Mouse (Mus musculus) limb, embryonic 11.5 days (tissue): ENCODE data around the gene Defb7. TPM values are rescaled to one million over a fixed set of nuclear protein-coding genes. Genes with fewer than 3 reads are reported as not detected.

Experiments used
- ATAC-seq: fragments of 200-750 bp; cut with Nextera tagmentation; 2 replicates; pipeline ENCODE4 v1.8.0; 2017; ENCODE audit warnings: low read depth; ENCODE audit not compliant: insufficient number of reproducible peaks, low FRiP score, low TSS enrichment
- DNase-seq: peaks from one replicate; pipeline ENCODE4 v3.0.0-alpha.2; 2015; ENCODE audit warnings: low spot score
- H3K27ac ChIP-seq: fragments of 300-500 bp; sonication (generic); replicated peaks from 2 replicates; pipeline ENCODE4 v1.5.1; 2014; ENCODE audit warnings: low read depth, mild to moderate bottlenecking, low read length
- H3K27me3 ChIP-seq: fragments of 300-500 bp; sonication (generic); 2 replicates; pipeline ENCODE4 v1.6.1; 2014; ENCODE audit warnings: mild to moderate bottlenecking, low read length, mixed read lengths; ENCODE audit not compliant: control insufficient read depth, insufficient read depth
- H3K36me3 ChIP-seq: fragments of 300-500 bp; sonication (generic); 2 replicates; pipeline ENCODE4 v1.6.1; 2014; ENCODE audit warnings: mild to moderate bottlenecking, low read length, moderate library complexity, mixed read lengths; ENCODE audit not compliant: control insufficient read depth, insufficient read depth
- H3K4me1 ChIP-seq: fragments of 300-500 bp; sonication (generic); 2 replicates; pipeline ENCODE4 v1.6.1; 2014; ENCODE audit warnings: low read length, mixed read lengths; ENCODE audit not compliant: control insufficient read depth, insufficient read depth
- H3K4me2 ChIP-seq: fragments of 300-500 bp; sonication (generic); 2 replicates; pipeline ENCODE4 v1.6.1; 2014; ENCODE audit warnings: low read depth, mild to moderate bottlenecking, moderate library complexity; ENCODE audit not compliant: severe bottlenecking
- H3K4me3 ChIP-seq: fragments of 300-500 bp; sonication (generic); 2 replicates; pipeline ENCODE4 v1.5.1; 2014; ENCODE audit warnings: low read depth, low read length
- H3K9ac ChIP-seq: fragments of 300-500 bp; sonication (generic); 2 replicates; pipeline ENCODE4 v1.6.1; 2014; ENCODE audit warnings: mild to moderate bottlenecking, low read length
- H3K9me3 ChIP-seq: fragments of 300-500 bp; sonication (generic); 2 replicates; pipeline ENCODE4 v1.6.1; 2016; ENCODE audit warnings: low read length; ENCODE audit not compliant: control insufficient read depth
- WGBS: fragments of 180-500 bp; shearing (Covaris S2); extraction: QIAGEN DNeasy Blood & Tissue Kit; methylation state at CpG from one replicate; pipeline ENCODE4 v1.1.7; 2014; 5-methylcytosine and 5-hydroxymethylcytosine counted together
- polyA plus RNA-seq: library from polyadenylated mRNA; unstranded; fragments of >200 nt; fragmentation: Nextera tagmentation; extraction: Ambion mirVana; gene quantifications from 2 replicates; pipeline ENCODE4 v1.2.1, GENCODE M21; 2014

The Defb7 gene
- not detected in 2 replicates for polyA plus RNA-seq

DNA sequence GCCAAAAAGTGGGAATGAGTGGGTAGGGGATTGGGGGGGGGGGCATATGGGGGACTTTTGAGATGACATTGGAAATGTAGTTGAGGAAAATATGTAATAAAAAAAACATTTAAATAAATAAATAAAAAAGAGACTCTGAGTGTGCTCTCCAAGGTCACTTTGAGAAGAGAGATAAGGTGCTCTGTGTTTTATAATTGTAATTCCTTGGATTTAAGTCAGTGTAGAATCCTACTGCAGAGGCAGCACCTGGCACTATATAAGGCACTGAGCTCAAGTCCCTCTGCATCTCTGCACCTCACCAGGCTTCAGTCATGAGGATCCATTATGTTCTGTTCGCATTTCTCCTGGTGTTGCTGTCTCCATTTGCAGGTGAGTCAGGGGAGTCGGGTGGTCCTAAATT is at the start of gene Defb7:
Gene Defb7, plus strand, starts transcription at position 301 of the 400 bp plus-strand sequence.
- Histone ChIP-seq H3K4me3 (no peak within 1 kb of the TSS), H3K9ac (no peak within 1 kb of the TSS), H3K27me3 (no peaks in the 10 kb centered on the region), H3K9me3 (no peaks in the 10 kb centered on the region), H3K4me1 (no peaks in the 10 kb centered on the region), H3K27ac (no peak within 1 kb of the TSS), H3K4me2 (no peak within 1 kb of the TSS), H3K36me3 (no peaks in the 10 kb centered on the region)
- ATAC-seq (no peak), DNase-seq (no peak)
- 95% methylated on average over 2 of the region's 2 CpGs for WGBS

DNA sequence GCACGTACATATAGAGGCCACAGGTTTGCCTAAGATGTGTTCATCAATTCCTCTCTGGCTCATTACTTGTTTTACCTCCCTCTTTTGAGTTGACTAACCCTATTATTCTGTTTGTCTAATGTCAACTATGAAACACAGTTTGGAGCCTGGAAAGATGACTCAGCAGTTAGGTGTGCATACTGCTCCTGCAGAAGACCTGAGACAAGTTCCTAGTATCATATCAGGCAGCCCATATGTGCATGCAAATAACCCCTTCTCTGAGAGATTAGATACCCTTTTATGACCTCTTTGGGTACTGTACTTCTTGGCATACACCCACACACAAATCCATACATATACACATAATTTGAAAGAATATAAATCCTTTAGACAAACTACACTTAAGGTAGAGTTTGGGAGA is 48.5 kb upstream of the Defb7 start:
- Histone ChIP-seq H3K27me3 (no peaks in the 10 kb centered on the region), H3K36me3 (no peaks in the 10 kb centered on the region), H3K9me3 (no peaks in the 10 kb centered on the region; the same call in 1 of the 2 replicates), H3K4me3 (no peak overlapping the region), H3K27ac (no peak overlapping the region), H3K4me2 (no peak overlapping the region), H3K9ac (no peak overlapping the region), H3K4me1 (no peaks in the 10 kb centered on the region)
- DNase-seq = no peak
- ATAC-seq = no peak
- 75% methylated on average over 1 of the region's 1 CpGs for WGBS

DNA sequence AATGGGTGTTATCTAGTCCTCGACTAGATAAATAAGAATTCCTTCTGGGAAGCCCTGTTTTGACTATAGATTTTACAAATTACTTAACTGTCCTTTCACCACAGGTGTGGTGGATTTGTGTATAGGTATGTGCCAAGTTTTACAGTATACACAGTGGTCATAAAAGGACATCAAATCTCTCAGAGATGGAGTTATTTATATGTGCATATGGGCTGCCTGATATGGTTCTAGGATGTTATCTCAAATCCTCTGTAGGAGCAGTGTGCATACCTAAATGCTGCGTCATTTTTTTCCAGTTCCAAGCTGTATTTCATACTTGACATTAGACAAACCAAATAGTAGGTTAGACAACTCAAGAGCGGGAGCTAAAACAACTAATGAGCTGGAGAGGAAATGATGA is 33.5 kb upstream of the Defb7 start:
- Histone ChIP-seq H3K4me2 (no peak overlapping the region), H3K9me3 (peaks cover 3% of the 10 kb centered on the region; the same call in 1 of the 2 replicates), H3K27ac (no peak overlapping the region), H3K9ac (no peak overlapping the region), H3K4me1 (no peaks in the 10 kb centered on the region), H3K4me3 (no peak overlapping the region), H3K27me3 (no peaks in the 10 kb centered on the region), H3K36me3 (no peaks in the 10 kb centered on the region)
- WGBS = 84% methylated on average over 3 of the region's 3 CpGs
- ATAC-seq = no peak
- no peak for DNase-seq

DNA sequence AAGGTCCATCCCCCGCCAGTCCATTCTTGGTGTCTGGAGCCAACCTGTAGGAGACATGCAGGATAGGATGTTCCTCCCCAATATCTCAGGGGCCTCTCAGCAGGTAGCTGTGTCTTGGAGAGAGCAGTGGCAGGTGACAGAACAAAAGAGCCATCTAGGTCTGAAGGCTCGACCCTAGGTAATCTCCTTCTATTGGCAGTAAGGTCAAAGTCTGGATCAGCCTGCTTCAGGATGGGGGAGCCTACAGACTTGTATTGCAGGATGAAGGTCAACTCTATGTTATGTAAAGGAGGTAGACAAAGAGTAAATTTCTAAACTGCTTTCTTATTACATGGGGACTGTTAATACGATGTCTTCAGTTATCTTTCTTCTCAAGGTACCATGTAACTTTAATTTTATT is 25.9 kb upstream of the Defb7 start:
- ATAC-seq (no peak), DNase-seq (no peak)
- Histone ChIP-seq H3K27ac (no peak overlapping the region), H3K4me3 (no peak overlapping the region), H3K4me1 (no peaks in the 10 kb centered on the region), H3K4me2 (no peak overlapping the region), H3K27me3 (no peaks in the 10 kb centered on the region), H3K36me3 (no peaks in the 10 kb centered on the region), H3K9me3 (peaks cover 3% of the 10 kb centered on the region; the same call in 1 of the 2 replicates), H3K9ac (no peak overlapping the region)
- 87% methylated on average over 3 of the region's 3 CpGs for WGBS

DNA sequence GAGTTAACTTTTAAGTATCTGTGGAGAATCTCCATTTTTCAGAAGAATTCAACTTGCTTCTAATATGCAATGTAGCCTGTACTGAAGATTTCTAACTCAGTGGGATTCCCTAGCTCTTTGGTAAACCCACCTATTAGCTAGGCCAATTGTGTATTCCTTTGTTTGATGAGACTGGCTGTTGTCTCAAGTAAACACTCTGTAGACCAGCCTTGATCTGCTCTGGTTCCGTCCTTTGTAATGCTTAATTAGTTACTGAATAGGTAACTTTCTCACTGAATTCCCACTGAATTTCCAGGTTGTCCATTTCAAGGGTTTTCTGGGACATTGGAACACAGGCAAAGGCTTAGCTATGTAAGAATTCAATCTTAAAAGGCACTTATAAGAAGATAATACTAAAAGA is 5.6 kb downstream of the Defb7 start:
- Histone ChIP-seq H3K36me3 (no peaks in the 10 kb centered on the region), H3K4me1 (no peaks in the 10 kb centered on the region), H3K9me3 (peaks cover 5% of the 10 kb centered on the region; the same call in 1 of the 2 replicates), H3K27me3 (no peaks in the 10 kb centered on the region), H3K4me3 (no peak overlapping the region), H3K4me2 (no peak overlapping the region), H3K27ac (no peak overlapping the region), H3K9ac (no peak overlapping the region)
- ATAC-seq (no peak), DNase-seq (no peak)
- 80% methylated on average over 1 of the region's 1 CpGs for WGBS

DNA sequence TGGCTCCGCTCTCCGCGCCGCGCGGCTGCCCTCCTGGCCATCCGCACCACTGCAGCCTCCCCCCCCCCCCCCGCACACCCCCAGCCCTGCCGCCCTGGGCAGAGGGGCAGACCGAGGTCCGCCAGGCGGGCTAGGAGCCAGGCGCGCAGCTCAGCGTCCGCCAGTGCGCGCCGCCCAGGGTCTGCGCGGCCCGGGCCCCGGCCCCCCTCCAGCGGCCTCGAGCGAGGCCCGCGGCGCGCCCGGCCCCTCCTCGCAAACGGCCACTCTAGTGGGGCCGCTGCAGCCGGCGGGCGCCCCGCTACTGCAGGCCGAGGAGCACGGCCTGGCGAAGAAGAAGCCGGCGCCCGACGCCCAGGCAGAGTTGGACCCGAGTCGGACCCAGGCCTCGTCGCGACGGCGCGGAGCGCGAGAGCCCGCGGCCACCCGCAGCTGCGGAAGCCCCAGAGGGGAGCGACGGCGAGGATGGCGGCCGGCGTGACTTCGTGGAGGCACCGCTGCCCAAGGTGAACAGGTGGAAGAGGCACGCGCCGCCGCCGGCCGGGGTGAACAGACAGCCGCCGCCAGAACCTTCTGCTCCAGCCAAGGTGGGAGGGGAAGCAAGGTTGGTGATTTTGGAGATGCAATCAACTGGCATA is 40.4 kb downstream of the Defb7 start:
- peak; percentile 67; the same call in 1 of the 2 replicates for ATAC-seq
- Histone ChIP-seq H3K9me3 (peaks cover 3% of the 10 kb centered on the region; the same call in 1 of the 2 replicates), H3K27ac (no peak overlapping the region), H3K36me3 (no peaks in the 10 kb centered on the region), H3K9ac (no peak overlapping the region), H3K4me2 (peak overlapping the region; percentile 53), H3K4me1 (no peaks in the 10 kb centered on the region), H3K27me3 (peaks cover 12% of the 10 kb centered on the region), H3K4me3 (peak overlapping the region; percentile 19)
- WGBS = 7% methylated on average over 68 of the region's 75 CpGs
- peak; percentile 23 for DNase-seq

DNA sequence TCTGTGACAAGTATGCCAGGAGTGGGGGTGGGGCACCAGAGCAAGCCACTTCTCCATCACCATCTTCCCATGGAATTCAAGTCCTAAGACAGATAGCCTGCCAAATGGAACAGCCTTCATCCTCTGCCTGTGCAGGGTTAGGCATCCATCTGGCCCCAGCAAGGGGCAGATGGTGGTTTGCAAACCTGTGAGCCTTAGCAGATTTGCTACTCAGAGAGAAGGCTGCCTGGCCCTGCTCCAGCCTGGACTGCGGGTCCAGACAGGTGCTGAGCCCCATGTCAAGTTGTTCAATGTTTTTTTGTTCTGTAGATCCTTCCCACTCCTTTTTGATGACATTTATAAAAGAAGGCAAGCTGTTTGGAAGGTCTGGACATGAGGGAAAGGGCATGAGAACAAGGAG is 45.5 kb downstream of the Defb7 start:
- Histone ChIP-seq H3K9me3 (peaks cover 3% of the 10 kb centered on the region; the same call in 1 of the 2 replicates), H3K27ac (no peak overlapping the region), H3K4me3 (no peak overlapping the region), H3K4me1 (no peaks in the 10 kb centered on the region), H3K27me3 (peaks cover 9% of the 10 kb centered on the region), H3K4me2 (no peak overlapping the region), H3K36me3 (no peaks in the 10 kb centered on the region), H3K9ac (no peak overlapping the region)
- DNase-seq (no peak), ATAC-seq (no peak)
- WGBS = 72% methylated on average over 1 of the region's 1 CpGs
